Mouse (Mus musculus) bone marrow macrophage, adult 2 months (primary cell): Measurements from ENCODE around the gene Trip6.

Experiments
- CTCF ChIP-seq: IDR thresholded peaks from 2 replicates; pipeline ENCODE4 v1.5.1; 2012; ENCODE audit warnings: low read depth, mild to moderate bottlenecking, low read length, moderate library complexity
- POLR2A ChIP-seq: IDR thresholded peaks from 2 replicates; pipeline ENCODE4 v1.6.1; 2012; ENCODE audit warnings: mild to moderate bottlenecking, low read depth, low read length, borderline replicate concordance

GRCm38 (mm10) chr5:137293839-137294743, 20.1 kb downstream of the Trip6 start, which contains the start of gene Ufsp1:
- no peak for TF ChIP-seq CTCF
- TF ChIP-seq POLR2A = peak; percentile 73; the same call in 1 of the 2 replicates
